Mouse (Mus musculus): ENCODE data around the gene Galnt7.
"Not testable (repeated sequence)": the region's sequence is repeated elsewhere in the genome, so short reads cannot be mapped to it uniquely, and the experiment has no call there.

DNA sequence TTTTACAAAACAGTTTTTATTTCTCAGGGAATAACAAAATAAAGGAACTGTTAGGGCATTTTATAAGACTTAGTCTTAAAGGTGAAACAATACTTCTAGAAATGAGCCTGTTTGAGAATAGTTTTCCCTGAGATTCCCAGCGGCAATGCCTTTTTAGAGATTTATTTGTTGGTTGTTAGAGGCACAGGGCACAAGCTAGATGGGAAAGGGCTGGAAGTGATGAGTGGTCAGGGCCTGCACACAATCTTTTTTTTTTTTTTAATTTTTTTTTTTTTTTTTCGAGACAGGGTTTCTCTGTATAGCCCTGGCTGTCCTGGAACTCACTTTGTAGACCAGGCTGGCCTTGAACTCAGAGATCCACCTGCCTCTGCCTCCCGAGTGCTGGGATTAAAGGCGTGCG lies 136.1 kb downstream of the Galnt7 start:
- not testable (repeated sequence) for TF ChIP-seq POLR2A (IDR thresholded peaks at IDR 0.05; ENCODE audit: low read depth, low read length); CTCF (IDR thresholded peaks at IDR 0.05; ENCODE audit: extremely low read depth, insufficient read depth, insufficient read length, insufficient replicate concordance)

Data from spleen, adult 2 months (tissue).